Mouse (Mus musculus): ENCODE measurements at regions not wholly inside any gene's neighbourhood (a gene's known extent, or its start where the extent isn't known, plus 50 kb on each side); places are given as distances from the start of the nearest gene placed in this dataset.

- in situ Hi-C loops (cut with MboI, MseI): no loop called here
These were observed 379.2 kb downstream of the Vrk1 start for GRCm38 (mm10) chr12:106389214-106389613.

GRCm38 (mm10) chr12:106392316-106392715 is 382.3 kb downstream of the Vrk1 start:
- in situ Hi-C loops (cut with MboI, MseI): no loop called here

GRCm38 (mm10) chr12:106399085-106399484 is 389.1 kb downstream of the Vrk1 start:
- in situ Hi-C loops (cut with MboI, MseI): no loop called here

- in situ Hi-C loops (cut with MboI, MseI): no loop called here
These were observed 401.0 kb downstream of the Vrk1 start for GRCm38 (mm10) chr12:106411075-106411474.

GRCm38 (mm10) chr12:106426631-106427030 is 416.6 kb downstream of the Vrk1 start:
- in situ Hi-C loops (cut with MboI, MseI): loop anchor here (10.0 kb wide), 1 partner anchor 1428 kb away; no protein-coding TSS in a partner anchor

- in situ Hi-C loops (cut with MboI, MseI): loop anchor here (10.0 kb wide), 1 partner anchor 1425 kb away; no protein-coding TSS in a partner anchor
These were observed 420.0 kb downstream of the Vrk1 start for GRCm38 (mm10) chr12:106429991-106430390.

- in situ Hi-C loops (cut with MboI, MseI): no loop called here
These were observed 435.1 kb downstream of the Vrk1 start for GRCm38 (mm10) chr12:106445151-106445550.

- in situ Hi-C loops (cut with MboI, MseI): no loop called here
These were observed 435.9 kb downstream of the Vrk1 start for GRCm38 (mm10) chr12:106445976-106446375.

- in situ Hi-C loops (cut with MboI, MseI): no loop called here
These were observed 437.0 kb downstream of the Vrk1 start for GRCm38 (mm10) chr12:106446876-106447532.

GRCm38 (mm10) chr12:106448551-106448950 is 438.5 kb downstream of the Vrk1 start:
- in situ Hi-C loops (cut with MboI, MseI): no loop called here

GRCm38 (mm10) chr12:106453491-106453890 is 443.5 kb downstream of the Vrk1 start:
- in situ Hi-C loops (cut with MboI, MseI): no loop called here

GRCm38 (mm10) chr12:106458215-106458614 is 448.2 kb downstream of the Vrk1 start:
- in situ Hi-C loops (cut with MboI, MseI): no loop called here

GRCm38 (mm10) chr12:106460650-106461049 is 450.6 kb downstream of the Vrk1 start:
- in situ Hi-C loops (cut with MboI, MseI): no loop called here

GRCm38 (mm10) chr12:106462281-106462680 is 452.3 kb downstream of the Vrk1 start:
- in situ Hi-C loops (cut with MboI, MseI): no loop called here

GRCm38 (mm10) chr12:106464701-106465100 is 454.7 kb downstream of the Vrk1 start:
- in situ Hi-C loops (cut with MboI, MseI): no loop called here

- in situ Hi-C loops (cut with MboI, MseI): no loop called here
These were observed 458.3 kb downstream of the Vrk1 start for GRCm38 (mm10) chr12:106468173-106468860.

GRCm38 (mm10) chr12:106474501-106475165 is 464.6 kb downstream of the Vrk1 start:
- in situ Hi-C loops (cut with MboI, MseI): no loop called here

- in situ Hi-C loops (cut with MboI, MseI): no loop called here
These were observed 465.5 kb downstream of the Vrk1 start for GRCm38 (mm10) chr12:106475486-106476050.

- in situ Hi-C loops (cut with MboI, MseI): no loop called here
These were observed 467.1 kb downstream of the Vrk1 start for GRCm38 (mm10) chr12:106477040-106477665.

GRCm38 (mm10) chr12:106477731-106478130 is 467.7 kb downstream of the Vrk1 start:
- in situ Hi-C loops (cut with MboI, MseI): no loop called here

GRCm38 (mm10) chr12:106478381-106478781 is 468.4 kb downstream of the Vrk1 start:
- in situ Hi-C loops (cut with MboI, MseI): no loop called here

All from regulatory T cell (primary cell).